Mouse (Mus musculus) liver, embryonic 11.5 days (tissue): ENCODE measurements around the gene Spata16. TPM values are rescaled to one million over a fixed set of nuclear protein-coding genes. Genes with fewer than 3 reads are reported as not detected.

Source experiments
- ATAC-seq: fragments of 200-750 bp; cut with Nextera tagmentation; replicated peaks from 2 replicates; pipeline ENCODE4 v1.8.0; 2017; ENCODE audit warnings: moderate number of reproducible peaks, mild to moderate bottlenecking, moderate TSS enrichment, moderate library complexity; ENCODE audit not compliant: low FRiP score
- DNase-seq: peaks from one replicate; pipeline ENCODE4 v3.0.0-alpha.2; 2017; ENCODE audit warnings: low spot score
- H3K27ac ChIP-seq: fragments of 300-500 bp; sonication (generic); 2 replicates; pipeline ENCODE4 v1.5.1; 2014; ENCODE audit warnings: mild to moderate bottlenecking, low read depth, low read length, control low read depth
- H3K27me3 ChIP-seq: fragments of 300-500 bp; sonication (generic); replicated peaks from 2 replicates; pipeline ENCODE4 v1.6.1; 2014; ENCODE audit warnings: low read length, mixed read lengths; ENCODE audit not compliant: control insufficient read depth, insufficient read depth
- H3K36me3 ChIP-seq: fragments of 300-500 bp; sonication (generic); 2 replicates; pipeline ENCODE4 v1.6.1; 2014; ENCODE audit warnings: mild to moderate bottlenecking, low read length, moderate library complexity, mixed read lengths; ENCODE audit not compliant: control insufficient read depth, insufficient read depth
- H3K4me1 ChIP-seq: fragments of 300-500 bp; sonication (generic); replicated peaks from 2 replicates; pipeline ENCODE4 v1.6.1; 2014; ENCODE audit warnings: low read length, mixed read lengths; ENCODE audit not compliant: control insufficient read depth, insufficient read depth
- H3K4me2 ChIP-seq: fragments of 300-500 bp; sonication (generic); 2 replicates; pipeline ENCODE4 v1.6.1; 2014; ENCODE audit warnings: mild to moderate bottlenecking, control low read depth, moderate library complexity
- H3K4me3 ChIP-seq: fragments of 300-500 bp; sonication (generic); 2 replicates; pipeline ENCODE4 v1.5.1; 2014; ENCODE audit warnings: low read depth, low read length, control low read depth
- H3K9ac ChIP-seq: fragments of 300-500 bp; sonication (generic); 2 replicates; pipeline ENCODE4 v1.6.1; 2014; ENCODE audit warnings: low read depth, low read length, control low read depth
- H3K9me3 ChIP-seq: fragments of 300-500 bp; sonication (generic); 2 replicates; pipeline ENCODE4 v1.6.1; 2016; ENCODE audit warnings: low read length, inconsistent platforms, mixed read lengths; ENCODE audit not compliant: control insufficient read depth
- WGBS: fragments of 180-500 bp; shearing (Covaris S2); extraction: QIAGEN DNeasy Blood & Tissue Kit; methylation state at CpG from one replicate; pipeline ENCODE4 v1.1.7; 2014; 5-methylcytosine and 5-hydroxymethylcytosine counted together
- polyA plus RNA-seq: library from polyadenylated mRNA; unstranded; fragments of >200 nt; fragmentation: Nextera tagmentation; extraction: Ambion mirVana; gene quantifications from 2 replicates; pipeline ENCODE4 v1.2.1, GENCODE M21; 2014

The Spata16 gene
- not detected in 2 replicates for polyA plus RNA-seq

- ATAC-seq (no peak), DNase-seq (no peak)
- 69% methylated on average over 11 of the region's 11 CpGs for WGBS
- Histone ChIP-seq H3K27me3 (no peaks in the 10 kb centered on the region), H3K4me2 (no peak within 1 kb of the TSS), H3K4me1 (no peaks in the 10 kb centered on the region), H3K9ac (no peak within 1 kb of the TSS), H3K4me3 (no peak within 1 kb of the TSS), H3K36me3 (no peaks in the 10 kb centered on the region), H3K27ac (no peak within 1 kb of the TSS), H3K9me3 (no peaks in the 10 kb centered on the region)
Measured at GRCm38 (mm10) chr3:26637402-26637801, at the start of gene Spata16. Spata16 (plus strand) TSS chr3:26637620.

- ATAC-seq (no peak), DNase-seq (no peak)
- Histone ChIP-seq H3K36me3 (no peaks in the 10 kb centered on the region), H3K4me3 (no peak overlapping the region), H3K27me3 (no peaks in the 10 kb centered on the region), H3K9me3 (no peaks in the 10 kb centered on the region), H3K4me2 (no peak overlapping the region), H3K27ac (no peak overlapping the region), H3K4me1 (no peaks in the 10 kb centered on the region), H3K9ac (no peak overlapping the region)
- WGBS = 91% methylated on average over 1 of the region's 1 CpGs
Measured at GRCm38 (mm10) chr3:26604861-26605260, 32.6 kb upstream of the Spata16 start.

GRCm38 (mm10) chr3:26608531-26608930 is 28.9 kb upstream of the Spata16 start:
- Histone ChIP-seq H3K4me2 (no peak overlapping the region), H3K4me3 (no peak overlapping the region), H3K36me3 (no peaks in the 10 kb centered on the region), H3K27ac (no peak overlapping the region), H3K4me1 (no peaks in the 10 kb centered on the region), H3K9me3 (no peaks in the 10 kb centered on the region), H3K27me3 (no peaks in the 10 kb centered on the region), H3K9ac (no peak overlapping the region)
- 78% methylated on average over 5 of the region's 5 CpGs for WGBS
- DNase-seq (no peak), ATAC-seq (no peak)

- no peak overlapping the region for H3K4me2 ChIP-seq
- no peaks in the 10 kb centered on the region for H3K4me1 ChIP-seq
- DNase-seq (no peak), ATAC-seq (no peak)
- no peak overlapping the region for H3K9ac ChIP-seq
- no peaks in the 10 kb centered on the region for H3K27me3 ChIP-seq
- H3K9me3 ChIP-seq = no peaks in the 10 kb centered on the region
- H3K36me3 ChIP-seq = no peaks in the 10 kb centered on the region
- H3K27ac ChIP-seq = no peak overlapping the region
- no peak overlapping the region for H3K4me3 ChIP-seq
- WGBS = 89% methylated on average over 9 of the region's 9 CpGs
Measured at GRCm38 (mm10) chr3:26639214-26639613, 1.8 kb downstream of the Spata16 start.

- H3K4me2 ChIP-seq = no peak overlapping the region
- WGBS = 87% methylated on average over 8 of the region's 8 CpGs
- DNase-seq = no peak
- H3K4me3 ChIP-seq = no peak overlapping the region
- no peak for ATAC-seq
- no peak overlapping the region for H3K27ac ChIP-seq
- H3K9ac ChIP-seq = no peak overlapping the region
- H3K27me3 ChIP-seq = no peaks in the 10 kb centered on the region
- H3K9me3 ChIP-seq = no peaks in the 10 kb centered on the region
- H3K36me3 ChIP-seq = no peaks in the 10 kb centered on the region
- no peaks in the 10 kb centered on the region for H3K4me1 ChIP-seq
Measured at GRCm38 (mm10) chr3:26639851-26640250, 2.4 kb downstream of the Spata16 start.

GRCm38 (mm10) chr3:26640321-26641075 is 3.1 kb downstream of the Spata16 start:
- Histone ChIP-seq H3K4me1 (no peaks in the 10 kb centered on the region), H3K9me3 (no peaks in the 10 kb centered on the region), H3K36me3 (no peaks in the 10 kb centered on the region), H3K4me3 (no peak overlapping the region), H3K27me3 (no peaks in the 10 kb centered on the region), H3K27ac (no peak overlapping the region), H3K9ac (no peak overlapping the region), H3K4me2 (no peak overlapping the region)
- DNase-seq (no peak), ATAC-seq (no peak)
- 76% methylated on average over 8 of the region's 8 CpGs for WGBS

- DNase-seq (no peak), ATAC-seq (no peak)
- H3K9me3 ChIP-seq = no peaks in the 10 kb centered on the region
- H3K4me3 ChIP-seq = no peak overlapping the region
- no peak overlapping the region for H3K9ac ChIP-seq
- WGBS = 85% methylated on average over 15 of the region's 15 CpGs
- no peak overlapping the region for H3K4me2 ChIP-seq
- no peak overlapping the region for H3K27ac ChIP-seq
- no peaks in the 10 kb centered on the region for H3K4me1 ChIP-seq
- H3K36me3 ChIP-seq = no peaks in the 10 kb centered on the region
- H3K27me3 ChIP-seq = no peaks in the 10 kb centered on the region
Measured at GRCm38 (mm10) chr3:26641351-26642249, 4.2 kb downstream of the Spata16 start.

GRCm38 (mm10) chr3:26644136-26644535 is 6.7 kb downstream of the Spata16 start:
- Histone ChIP-seq H3K36me3 (no peaks in the 10 kb centered on the region), H3K27me3 (no peaks in the 10 kb centered on the region), H3K9me3 (no peaks in the 10 kb centered on the region), H3K4me3 (no peak overlapping the region), H3K9ac (no peak overlapping the region), H3K4me2 (no peak overlapping the region), H3K4me1 (no peaks in the 10 kb centered on the region), H3K27ac (no peak overlapping the region)
- 88% methylated on average over 1 of the region's 1 CpGs for WGBS
- no peak for DNase-seq
- ATAC-seq = no peak
